Mouse (Mus musculus): Measurements from ENCODE around the gene Adamtsl3. TPM values are rescaled to one million over a fixed set of nuclear protein-coding genes. Genes with fewer than 3 reads are reported as not detected.

Gene Adamtsl3
- polyA plus RNA-seq, 2 experiments = 8.3 to 9.2 TPM

DNA sequence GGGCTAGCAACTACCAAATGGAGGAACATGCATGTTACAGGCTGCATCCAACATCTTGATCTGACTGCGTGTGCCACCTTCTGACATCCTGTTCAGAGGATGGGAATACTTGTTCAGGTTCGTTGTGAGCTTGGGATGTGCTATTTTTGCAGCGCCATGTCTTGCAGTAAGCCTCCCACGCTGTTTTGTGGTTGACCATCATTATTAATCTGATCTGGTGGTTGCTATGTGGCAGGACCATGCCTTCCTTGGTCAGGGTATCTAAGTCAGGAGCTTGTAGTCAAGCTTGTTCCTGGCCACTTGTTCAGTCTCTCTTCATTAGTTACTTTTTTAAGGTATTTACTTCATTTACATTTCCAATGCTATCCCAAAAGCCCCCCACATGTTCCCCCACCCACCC lies 24.7 kb downstream of the Adamtsl3 start:
- ATAC-seq (ENCODE audit: low FRiP score, low read depth) (no peak), DNase-seq (ENCODE audit: low spot score) (no peak)
- Histone ChIP-seq H3K4me1 (ENCODE audit: control insufficient read depth, insufficient read depth, low read length) (no peaks in the 10 kb centered on the region; the same call in 1 of the 2 replicates), H3K4me2 (replicated peaks; ENCODE audit: low read depth, low read length, severe bottlenecking) (no peak overlapping the region), H3K9me3 (ENCODE audit: control insufficient read depth, low read length) (no peaks in the 10 kb centered on the region), H3K36me3 (ENCODE audit: control insufficient read depth, insufficient read depth, low read length) (no peaks in the 10 kb centered on the region), H3K4me3 (replicated peaks; ENCODE audit: low read length) (no peak overlapping the region), H3K9ac (ENCODE audit: low read depth, low read length, severe bottlenecking) (no peak overlapping the region), H3K27me3 (ENCODE audit: control insufficient read depth, insufficient read depth, low read length) (no peaks in the 10 kb centered on the region), H3K27ac (replicated peaks; ENCODE audit: low read depth, low read length) (no peak overlapping the region)
- 89% methylated on average over 4 of the region's 4 CpGs for WGBS
- TF ChIP-seq POLR2A (IDR thresholded peaks at IDR 0.05; ENCODE audit: borderline replicate concordance, extremely low read depth, insufficient read depth, insufficient read length) = no peak

DNA sequence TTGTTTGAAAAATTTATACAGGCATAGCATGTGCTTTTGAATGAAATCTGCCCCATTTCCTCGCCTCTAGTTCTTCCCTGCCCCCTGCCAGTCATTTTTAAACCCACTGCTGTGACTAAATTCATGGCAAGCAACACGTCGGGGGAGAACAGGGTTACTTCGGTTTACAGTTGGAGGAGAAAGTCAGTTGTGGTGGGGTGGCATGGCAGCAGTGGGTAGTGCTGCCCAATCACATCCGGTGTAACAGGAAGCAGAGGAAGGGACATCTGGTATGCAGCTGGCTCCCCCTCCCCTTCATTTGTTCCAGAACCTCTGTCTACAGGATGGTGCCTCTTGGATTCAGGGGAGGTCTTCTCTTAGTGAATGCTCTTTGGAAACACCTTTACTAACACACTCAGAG lies 25.6 kb downstream of the Adamtsl3 start:
- no peak for ATAC-seq (ENCODE audit: low FRiP score, low read depth)

DNA sequence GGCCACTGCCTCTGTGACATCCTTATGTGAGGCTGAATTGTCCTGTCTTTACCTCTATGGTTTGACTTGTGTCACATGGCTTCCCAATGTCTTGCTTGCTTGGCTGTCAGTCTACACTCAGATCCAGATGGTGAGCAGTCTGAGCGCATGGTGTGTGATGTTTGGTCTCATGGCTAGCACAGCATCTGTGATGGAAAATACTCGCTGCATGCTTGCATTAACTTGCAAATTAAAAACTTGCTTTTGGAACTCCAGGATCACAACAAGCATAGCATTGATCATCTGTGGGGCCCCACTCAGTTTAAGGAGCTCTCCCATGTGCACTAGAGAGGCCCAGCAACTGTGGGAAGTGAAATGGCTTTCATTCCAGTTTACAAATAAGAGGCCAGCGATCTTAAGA lies 29.1 kb downstream of the Adamtsl3 start:
- H3K4me1 ChIP-seq (ENCODE audit: control insufficient read depth, insufficient read depth, low read length) = peaks cover 12% of the 10 kb centered on the region
- no peak overlapping the region for H3K9ac ChIP-seq (ENCODE audit: low read depth, low read length, severe bottlenecking)
- H3K9me3 ChIP-seq (ENCODE audit: control insufficient read depth, low read length) = no peaks in the 10 kb centered on the region
- 64% methylated on average over 3 of the region's 3 CpGs for WGBS
- ATAC-seq (ENCODE audit: low FRiP score, low read depth) = no peak
- H3K4me3 ChIP-seq (replicated peaks; ENCODE audit: low read length) = no peak overlapping the region
- no peak for DNase-seq (ENCODE audit: low spot score)
- H3K27ac ChIP-seq (replicated peaks; ENCODE audit: low read depth, low read length) = no peak overlapping the region
- no peak overlapping the region for H3K4me2 ChIP-seq (replicated peaks; ENCODE audit: low read depth, low read length, severe bottlenecking)
- H3K27me3 ChIP-seq (ENCODE audit: control insufficient read depth, insufficient read depth, low read length) = no peaks in the 10 kb centered on the region
- no peaks in the 10 kb centered on the region for H3K36me3 ChIP-seq (ENCODE audit: control insufficient read depth, insufficient read depth, low read length)
- TF ChIP-seq POLR2A (IDR thresholded peaks at IDR 0.05; ENCODE audit: borderline replicate concordance, extremely low read depth, insufficient read depth, insufficient read length) = no peak

More for the DNA sequence above, 25.6 kb downstream of the Adamtsl3 start:
- Histone ChIP-seq H3K36me3 (ENCODE audit: control insufficient read depth, insufficient read depth, low read length) (no peaks in the 10 kb centered on the region), H3K9me3 (ENCODE audit: control insufficient read depth, low read length) (no peaks in the 10 kb centered on the region), H3K4me2 (replicated peaks; ENCODE audit: low read depth, low read length, severe bottlenecking) (no peak overlapping the region), H3K4me1 (ENCODE audit: control insufficient read depth, insufficient read depth, low read length) (no peaks in the 10 kb centered on the region; the same call in 1 of the 2 replicates), H3K4me3 (replicated peaks; ENCODE audit: low read length) (no peak overlapping the region), H3K27ac (replicated peaks; ENCODE audit: low read depth, low read length) (no peak overlapping the region), H3K9ac (ENCODE audit: low read depth, low read length, severe bottlenecking) (no peak overlapping the region), H3K27me3 (ENCODE audit: control insufficient read depth, insufficient read depth, low read length) (no peaks in the 10 kb centered on the region)
- WGBS = 53% methylated on average over 5 of the region's 5 CpGs
- no peak for DNase-seq (ENCODE audit: low spot score)
- TF ChIP-seq POLR2A (IDR thresholded peaks at IDR 0.05; ENCODE audit: borderline replicate concordance, extremely low read depth, insufficient read depth, insufficient read length) = no peak

DNA sequence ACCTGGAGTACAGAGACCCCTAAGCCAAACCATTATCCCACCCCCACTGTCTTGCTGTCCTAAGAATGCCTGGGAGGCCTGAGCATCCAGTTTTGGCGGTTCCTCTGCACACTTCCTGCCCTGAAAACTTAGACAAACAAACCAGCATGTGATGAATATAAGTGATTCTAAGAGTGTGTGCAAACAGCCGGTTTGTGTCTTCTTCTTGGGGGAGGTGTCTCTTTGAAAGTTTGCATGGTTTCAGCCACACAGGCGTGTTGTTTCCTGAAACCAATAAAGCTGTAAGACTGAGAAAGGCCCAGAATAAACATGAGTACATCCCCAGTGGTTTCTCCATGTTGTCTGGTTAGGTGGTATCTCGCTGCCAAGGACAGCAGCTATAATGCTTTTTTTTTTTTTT lies 30.6 kb downstream of the Adamtsl3 start:
- no peak for TF ChIP-seq POLR2A (IDR thresholded peaks at IDR 0.05; ENCODE audit: borderline replicate concordance, extremely low read depth, insufficient read depth, insufficient read length)
- 67% methylated on average over 4 of the region's 4 CpGs for WGBS

DNA sequence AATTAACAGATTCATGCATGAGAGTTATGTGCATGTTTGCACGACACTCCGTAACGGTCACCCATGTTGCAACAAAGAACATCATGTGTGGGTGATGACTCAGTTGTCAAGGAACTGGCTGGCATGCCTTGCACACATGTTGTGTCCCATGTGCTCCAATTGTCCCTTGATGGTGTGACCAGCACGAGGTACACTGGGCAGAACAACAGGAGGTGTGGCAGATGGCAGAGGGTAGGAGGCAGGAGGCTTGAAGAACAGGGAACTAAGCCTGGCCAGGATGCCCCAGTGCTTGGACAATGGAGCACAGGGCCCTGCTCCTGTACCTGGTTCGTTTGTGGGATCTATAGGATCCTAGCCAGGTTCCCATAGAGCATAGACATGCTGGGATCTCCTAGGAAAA lies 31.0 kb downstream of the Adamtsl3 start:
- Histone ChIP-seq H3K4me1 (ENCODE audit: control insufficient read depth, insufficient read depth, low read length) (peaks cover 12% of the 10 kb centered on the region), H3K4me3 (replicated peaks; ENCODE audit: low read length) (no peak overlapping the region), H3K9me3 (ENCODE audit: control insufficient read depth, low read length) (no peaks in the 10 kb centered on the region), H3K9ac (ENCODE audit: low read depth, low read length, severe bottlenecking) (no peak overlapping the region), H3K27me3 (ENCODE audit: control insufficient read depth, insufficient read depth, low read length) (no peaks in the 10 kb centered on the region), H3K36me3 (ENCODE audit: control insufficient read depth, insufficient read depth, low read length) (no peaks in the 10 kb centered on the region), H3K27ac (replicated peaks; ENCODE audit: low read depth, low read length) (no peak overlapping the region), H3K4me2 (replicated peaks; ENCODE audit: low read depth, low read length, severe bottlenecking) (no peak overlapping the region)
- DNase-seq (ENCODE audit: low spot score) = no peak
- WGBS = 86% methylated on average over 5 of the region's 5 CpGs
- no peak for ATAC-seq (ENCODE audit: low FRiP score, low read depth)
- TF ChIP-seq POLR2A (IDR thresholded peaks at IDR 0.05; ENCODE audit: borderline replicate concordance, extremely low read depth, insufficient read depth, insufficient read length) = no peak

More for the DNA sequence above, 30.6 kb downstream of the Adamtsl3 start:
- Histone ChIP-seq H3K4me3 (replicated peaks; ENCODE audit: low read length) (no peak overlapping the region), H3K27me3 (ENCODE audit: control insufficient read depth, insufficient read depth, low read length) (no peaks in the 10 kb centered on the region), H3K27ac (replicated peaks; ENCODE audit: low read depth, low read length) (no peak overlapping the region), H3K9ac (ENCODE audit: low read depth, low read length, severe bottlenecking) (no peak overlapping the region), H3K36me3 (ENCODE audit: control insufficient read depth, insufficient read depth, low read length) (no peaks in the 10 kb centered on the region), H3K9me3 (ENCODE audit: control insufficient read depth, low read length) (no peaks in the 10 kb centered on the region), H3K4me1 (ENCODE audit: control insufficient read depth, insufficient read depth, low read length) (peaks cover 12% of the 10 kb centered on the region), H3K4me2 (replicated peaks; ENCODE audit: low read depth, low read length, severe bottlenecking) (no peak overlapping the region)
- DNase-seq (ENCODE audit: low spot score) (no peak), ATAC-seq (ENCODE audit: low FRiP score, low read depth) (no peak)

DNA sequence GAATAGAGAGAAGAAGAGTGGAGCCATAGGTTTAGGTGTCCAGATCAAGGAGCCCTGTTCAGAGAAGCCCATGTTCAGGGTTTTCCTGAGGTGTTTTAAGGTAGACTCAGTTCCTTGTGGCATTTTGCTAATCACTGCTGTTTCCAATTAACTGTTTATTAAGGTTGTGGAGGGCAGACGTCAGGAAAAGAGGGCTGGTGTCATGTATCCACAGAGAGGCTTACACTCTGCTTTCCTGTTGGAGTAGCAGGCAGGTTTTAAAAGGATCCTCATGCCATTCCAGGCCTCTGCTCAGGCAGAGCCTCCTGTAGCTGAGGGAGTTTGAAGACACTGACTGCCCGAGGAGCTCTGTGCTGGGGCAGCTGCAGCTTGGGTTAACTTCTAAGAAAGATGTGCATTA lies 32.6 kb downstream of the Adamtsl3 start:
- 5% methylated on average over 2 of the region's 2 CpGs for WGBS
- DNase-seq (ENCODE audit: low spot score) = no peak
- no peak for TF ChIP-seq POLR2A (IDR thresholded peaks at IDR 0.05; ENCODE audit: borderline replicate concordance, extremely low read depth, insufficient read depth, insufficient read length)
- Histone ChIP-seq H3K27ac (replicated peaks; ENCODE audit: low read depth, low read length) (no peak overlapping the region), H3K4me1 (ENCODE audit: control insufficient read depth, insufficient read depth, low read length) (peaks cover 12% of the 10 kb centered on the region), H3K9me3 (ENCODE audit: control insufficient read depth, low read length) (no peaks in the 10 kb centered on the region), H3K9ac (ENCODE audit: low read depth, low read length, severe bottlenecking) (peak overlapping the region; percentile 3; the same call in 1 of the 2 replicates), H3K4me3 (replicated peaks; ENCODE audit: low read length) (no peak overlapping the region), H3K4me2 (replicated peaks; ENCODE audit: low read depth, low read length, severe bottlenecking) (no peak overlapping the region), H3K36me3 (ENCODE audit: control insufficient read depth, insufficient read depth, low read length) (no peaks in the 10 kb centered on the region), H3K27me3 (ENCODE audit: control insufficient read depth, insufficient read depth, low read length) (no peaks in the 10 kb centered on the region)
- no peak for ATAC-seq (ENCODE audit: low FRiP score, low read depth)

Measured in limb, embryonic 14.5 days (tissue).